Mouse (Mus musculus) spleen, postnatal 14 days (tissue): ENCODE data around the gene Gm3591.
"Not testable (repeated sequence)": the region's sequence is repeated elsewhere in the genome, so short reads cannot be mapped to it uniquely, and the experiment has no call there.

Experiments
- DNase-seq, 2 experiments: peaks; one replicate each; pipeline ENCODE4 v3.0.0; 2021 to 2022; ENCODE audit warnings: low spot score in 2 of 2

The Gm3591 gene

DNA sequence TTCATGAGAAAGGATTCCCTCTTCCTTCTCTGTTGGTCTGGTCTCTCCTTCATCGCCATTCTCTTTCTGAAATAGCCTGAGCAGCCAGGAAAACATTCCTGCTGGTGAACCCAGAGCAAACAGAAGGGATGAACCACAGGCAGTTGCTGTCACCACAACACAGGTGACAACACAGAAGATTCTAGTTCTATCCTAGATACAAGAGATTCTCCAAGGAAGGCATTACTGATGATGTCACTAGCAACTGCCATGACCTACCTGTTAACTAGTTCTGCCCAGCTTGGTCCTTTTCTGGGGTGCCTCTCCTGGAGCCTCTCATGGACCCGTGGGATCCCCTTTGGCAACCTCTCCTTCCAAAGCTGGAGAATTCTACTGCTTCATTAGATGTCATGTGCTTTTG lies at the start of gene Gm3591:
TSS of gene Gm3591 (minus strand) at position 101 of the 400 bp plus-strand sequence.
- not testable (repeated sequence) for DNase-seq

DNA sequence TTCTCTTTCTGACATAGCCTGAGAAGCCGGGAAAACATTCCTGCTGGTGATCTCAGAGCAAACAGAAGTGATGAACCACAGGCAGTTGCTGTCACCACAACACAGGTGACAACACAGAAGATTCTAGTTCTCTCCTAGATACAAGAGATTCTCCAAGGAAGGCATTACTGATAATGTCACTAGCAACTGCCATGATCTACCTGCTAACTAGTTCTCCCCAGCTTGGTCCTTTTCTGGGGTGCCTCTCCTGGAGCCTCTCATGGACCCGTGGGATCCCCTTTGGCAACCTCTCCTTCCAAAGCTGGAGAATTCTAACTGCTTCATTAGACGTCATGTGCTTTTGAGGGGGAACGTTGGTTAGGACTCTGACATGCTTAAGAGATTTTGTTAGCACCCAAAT lies 32.2 kb upstream of the Gm3591 start, which contains the start of gene Gm3594:
TSS of gene Gm3594 (minus strand) at position 101 of the 400 bp plus-strand sequence.
- not testable (repeated sequence) for DNase-seq

DNA sequence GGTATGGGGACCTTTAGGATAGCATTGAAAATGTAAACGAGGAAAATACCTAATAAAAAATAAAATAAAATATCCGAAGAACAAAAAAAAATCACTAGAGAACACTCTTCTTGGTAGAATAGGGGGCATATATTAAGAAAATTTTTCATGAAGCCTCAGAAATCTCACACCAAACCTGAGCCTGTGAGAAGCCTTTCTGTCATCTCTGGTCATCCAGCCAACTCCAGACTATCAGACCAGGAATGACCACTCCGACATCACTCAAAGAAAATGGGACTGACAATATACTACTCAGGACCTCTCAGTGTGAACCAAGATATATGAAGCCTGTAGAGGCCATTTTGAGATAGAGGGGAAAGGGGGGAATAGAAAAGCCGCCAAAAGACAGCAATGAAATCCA lies 28.5 kb upstream of the Gm3591 start:
- not testable (repeated sequence) for DNase-seq

DNA sequence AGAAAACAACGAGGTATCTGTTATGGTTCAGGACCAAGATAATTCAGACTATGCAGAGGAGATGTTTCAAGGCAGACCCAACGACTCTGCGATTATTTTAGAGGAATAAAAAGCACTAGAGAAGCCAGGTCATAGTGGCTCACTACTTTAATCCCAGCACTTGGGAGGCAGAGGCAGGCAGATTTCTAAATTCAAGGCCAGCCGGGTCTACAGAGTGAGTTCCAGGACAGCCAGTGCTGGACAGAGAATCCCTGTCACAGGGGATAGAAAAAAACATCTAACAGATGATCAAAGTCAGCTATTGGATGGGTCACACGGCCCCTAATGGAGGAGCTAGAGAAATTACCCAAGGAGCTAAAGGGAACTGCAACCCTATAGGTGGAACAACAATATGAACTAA lies 27.9 kb upstream of the Gm3591 start:
- not testable (repeated sequence) for DNase-seq

DNA sequence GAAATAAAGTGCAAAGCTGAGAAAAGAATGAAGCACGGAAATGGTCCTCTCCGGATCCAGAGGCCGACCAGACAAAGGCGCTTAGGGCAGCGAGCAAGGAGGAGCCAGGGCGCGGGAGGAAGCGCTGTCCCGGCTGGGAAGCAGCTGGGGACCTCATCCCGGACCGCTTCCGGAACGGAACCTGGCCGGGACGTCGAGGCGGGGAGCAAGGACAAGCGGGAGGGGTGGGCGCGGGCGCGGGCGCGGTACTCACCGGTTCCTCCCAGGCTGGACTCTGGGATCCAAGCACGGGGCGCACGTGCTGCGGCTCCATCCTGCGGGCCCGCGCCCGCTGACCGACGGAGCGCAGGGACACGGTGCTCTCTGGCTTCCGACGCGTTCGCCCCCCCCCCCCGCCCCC lies 14.5 kb upstream of the Gm3591 start:
- DNase-seq: peak; percentile 0 to 6

DNA sequence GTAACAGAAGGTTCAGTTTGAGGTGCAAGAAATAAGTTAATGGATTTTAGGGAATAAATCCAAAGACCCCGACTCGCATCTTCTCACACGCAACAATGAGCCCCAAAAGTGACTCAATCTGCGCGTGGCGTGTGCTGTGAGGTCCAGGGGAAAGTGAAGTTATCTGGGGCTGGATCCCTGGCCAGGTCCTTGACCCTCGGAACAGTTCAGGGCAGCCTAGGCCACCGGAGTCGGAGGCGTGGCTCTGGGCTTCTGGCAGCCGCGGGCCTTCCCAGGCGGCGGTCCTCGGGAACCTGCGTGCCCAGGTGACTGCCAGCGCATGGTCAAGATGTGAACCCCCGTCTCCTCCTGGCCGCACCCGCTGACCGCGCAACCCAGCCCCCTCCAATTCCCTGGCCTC lies 14.1 kb upstream of the Gm3591 start:
- peak in 1 of 2 experiments; percentile 5 for DNase-seq

DNA sequence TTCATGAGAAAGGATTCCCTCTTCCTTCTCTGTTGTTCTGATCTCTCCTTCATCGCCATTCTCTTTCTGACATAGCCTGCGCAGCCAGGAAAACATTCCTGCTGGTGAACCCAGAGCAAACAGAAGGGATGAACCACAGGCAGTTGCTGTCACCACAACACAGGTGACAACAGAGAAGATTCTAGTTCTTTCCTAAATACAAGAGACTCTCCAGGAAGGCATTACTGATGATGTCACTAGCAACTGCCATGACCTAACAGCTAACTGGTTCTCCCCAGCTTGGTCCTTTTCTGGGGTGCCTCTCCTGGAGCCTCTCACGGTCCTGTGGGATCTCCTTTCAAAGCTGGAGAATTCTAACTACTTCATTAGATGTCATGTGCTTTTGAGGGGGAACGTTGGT lies 22.1 kb downstream of the Gm3591 start, which contains the start of gene Gm16440:
TSS of gene Gm16440 (minus strand) at position 101 of the 400 bp plus-strand sequence.
- DNase-seq: not testable (repeated sequence)
